Mouse (Mus musculus): ENCODE results near the gene Hypm. TPM values are rescaled to one million over a fixed set of nuclear protein-coding genes. Genes with fewer than 3 reads are reported as not detected.

Hypm gene
- not detected for polyA plus RNA-seq (2015; fragmentation: Illumina TruSeq; extraction: RNeasy Lipid Tissue Mini Kit (QIAGEN cat#74804); ENCODE audit: insufficient read depth, low replicate concordance)

GRCm38 (mm10) chrX:9846628-9847027 is at the start of gene Hypm:
Gene Hypm (plus strand): TSS chrX:9846928.

GRCm38 (mm10) chrX:9849403-9849802 is 2.7 kb downstream of the Hypm start, which contains the start of gene H2al3:
Gene H2al3 (plus strand): TSS chrX:9849703.

GRCm38 (mm10) chrX:9885322-9885721 is 38.6 kb downstream of the Hypm start, which contains the start of gene Sytl5:
Gene Sytl5 (plus strand): TSS chrX:9885622.

Other genes starting within 250 kb of the Hypm start
- 84.2 TPM for gene Dynlt3, start 183.9 kb upstream of the Hypm start, polyA plus RNA-seq (2015; fragmentation: Illumina TruSeq; extraction: RNeasy Lipid Tissue Mini Kit (QIAGEN cat#74804); ENCODE audit: insufficient read depth, low replicate concordance)
- not detected for gene H2al3, start 2.8 kb downstream of the Hypm start, polyA plus RNA-seq (2015; fragmentation: Illumina TruSeq; extraction: RNeasy Lipid Tissue Mini Kit (QIAGEN cat#74804); ENCODE audit: insufficient read depth, low replicate concordance)
- not detected for gene Sytl5, start 38.7 kb downstream of the Hypm start, polyA plus RNA-seq (2015; fragmentation: Illumina TruSeq; extraction: RNeasy Lipid Tissue Mini Kit (QIAGEN cat#74804); ENCODE audit: insufficient read depth, low replicate concordance)

Data from spleen, adult 10 weeks (tissue).